Mouse (Mus musculus): ENCODE data around the gene Lsm6.

DNA sequence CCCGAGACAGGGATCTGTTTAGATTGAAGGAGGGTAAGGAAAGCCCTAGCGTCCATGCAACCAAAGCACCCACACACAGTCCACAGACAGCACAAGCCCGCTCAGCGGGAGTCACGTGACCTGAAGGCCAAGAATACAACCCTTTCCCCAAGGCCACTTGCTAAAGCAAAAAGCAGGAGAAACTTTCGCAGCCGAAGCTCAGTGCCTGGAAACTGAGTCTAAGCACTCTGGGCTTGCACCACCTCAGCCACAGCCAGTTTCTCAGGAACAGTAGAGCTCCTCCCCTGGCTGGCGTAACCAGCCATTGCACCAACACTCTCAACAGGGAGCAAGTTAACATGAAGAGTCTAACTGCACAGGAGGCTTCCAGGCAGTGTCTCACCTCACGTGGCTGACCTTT, 13.7 kb downstream of the Lsm6 start:
- TF ChIP-seq CTCF (IDR thresholded peaks at IDR 0.05; ENCODE audit: insufficient read depth, low read length) (no peak), POLR2A (IDR thresholded peaks at IDR 0.05; ENCODE audit: borderline replicate concordance, extremely low read depth, low read depth, low read length) (no peak)
